Mouse (Mus musculus) brain, embryonic 14.5 days (tissue): ENCODE measurements around the gene Znrd1.

Source experiments
- CTCF ChIP-seq: fragments of 200-500 bp; IDR thresholded peaks from 2 replicates; pipeline ENCODE4 v1.5.1; 2012; ENCODE audit warnings: inconsistent platforms, mild to moderate bottlenecking, moderate library complexity, borderline replicate concordance; ENCODE audit not compliant: insufficient read depth, insufficient read length; ENCODE audit errors: extremely low read depth
- POLR2A ChIP-seq: fragments of 200-500 bp; IDR thresholded peaks from 2 replicates; pipeline ENCODE4 v1.6.1; 2012; ENCODE audit warnings: mild to moderate bottlenecking, inconsistent platforms, borderline replicate concordance; ENCODE audit not compliant: poor library complexity, insufficient read depth, insufficient read length, severe bottlenecking; ENCODE audit errors: extremely low read depth

- TF ChIP-seq CTCF (no peak), POLR2A (no peak)
Measured at GRCm38 (mm10) chr17:36992336-36993104, 34.2 kb upstream of the Znrd1 start.
